Mouse (Mus musculus) lung, postnatal 0 days (tissue): ENCODE data around the gene Prkca.

ENCODE experiments used
- CTCF ChIP-seq: IDR thresholded peaks from 2 replicates; pipeline ENCODE4 v1.5.1; 2016; ENCODE audit warnings: antibody characterized with exemption, mild to moderate bottlenecking
- EP300 ChIP-seq: IDR thresholded peaks from 2 replicates; pipeline ENCODE4 v1.6.1; 2016; ENCODE audit warnings: antibody characterized with exemption, mild to moderate bottlenecking, control low read depth

GRCm38 (mm10) chr11:108343789-108344462 is at the start of gene Prkca:
- no peak for TF ChIP-seq EP300
- TF ChIP-seq CTCF: no peak
